Mouse (Mus musculus) kidney, embryonic 15.5 days (tissue): ENCODE results near the gene Slc38a4. TPM values are rescaled to one million over a fixed set of nuclear protein-coding genes. Genes with fewer than 3 reads are reported as not detected.

ENCODE experiments used
- ATAC-seq: fragments of 200-750 bp; cut with Nextera tagmentation; replicated peaks from 2 replicates; pipeline ENCODE4 v1.8.0; 2017; ENCODE audit warnings: moderate TSS enrichment; ENCODE audit not compliant: low FRiP score
- H3K27ac ChIP-seq: fragments of 300-500 bp; sonication (generic); 2 replicates; pipeline ENCODE4 v1.5.1; 2015; ENCODE audit warnings: mild to moderate bottlenecking, inconsistent platforms
- H3K27me3 ChIP-seq: fragments of 300-500 bp; sonication (generic); 2 replicates; pipeline ENCODE4 v1.6.1; 2015; ENCODE audit warnings: inconsistent platforms
- H3K36me3 ChIP-seq: fragments of 300-500 bp; sonication (generic); 2 replicates; pipeline ENCODE4 v1.6.1; 2015; ENCODE audit warnings: inconsistent platforms
- H3K4me1 ChIP-seq: fragments of 300-500 bp; sonication (generic); 2 replicates; pipeline ENCODE4 v1.6.1; 2015; ENCODE audit warnings: inconsistent platforms
- H3K4me2 ChIP-seq: fragments of 300-500 bp; sonication (generic); 2 replicates; pipeline ENCODE4 v1.6.1; 2015; ENCODE audit warnings: moderate library complexity, mild to moderate bottlenecking, inconsistent platforms
- H3K4me3 ChIP-seq: fragments of 300-500 bp; sonication (generic); replicated peaks from 2 replicates; pipeline ENCODE4 v1.5.1; 2015; ENCODE audit warnings: mild to moderate bottlenecking, inconsistent platforms
- H3K9ac ChIP-seq: fragments of 300-500 bp; sonication (generic); 2 replicates; pipeline ENCODE4 v1.6.1; 2015; ENCODE audit warnings: mild to moderate bottlenecking, inconsistent platforms
- H3K9me3 ChIP-seq: fragments of 300-500 bp; sonication (generic); replicated peaks from 2 replicates; pipeline ENCODE4 v1.6.1; 2016; ENCODE audit warnings: inconsistent platforms
- WGBS: fragments of 180-500 bp; shearing (Covaris S2); methylation state at CpG from one replicate; pipeline ENCODE4 v1.1.7; 2015; ENCODE audit warnings: mixed read lengths; 5-methylcytosine and 5-hydroxymethylcytosine counted together
- polyA plus RNA-seq: library from polyadenylated mRNA; unstranded; fragments of >200 nt; fragmentation: Nextera tagmentation; extraction: Ambion mirVana; gene quantifications from 2 replicates; pipeline ENCODE4 v1.2.1, GENCODE M21; 2015

Gene Slc38a4
- polyA plus RNA-seq, 1 experiment from 2014 or later = 76.0 TPM

- no peaks in the 10 kb centered on the region for H3K27me3 ChIP-seq
- peaks cover 8% of the 10 kb centered on the region for H3K4me1 ChIP-seq
- no peak overlapping the region for H3K4me2 ChIP-seq
- 58% methylated on average over 13 of the region's 13 CpGs for WGBS
- H3K36me3 ChIP-seq = no peaks in the 10 kb centered on the region
- no peaks in the 10 kb centered on the region for H3K9me3 ChIP-seq
- no peak for ATAC-seq
- H3K27ac ChIP-seq = no peak overlapping the region
- H3K9ac ChIP-seq = no peak overlapping the region
- H3K4me3 ChIP-seq = no peak overlapping the region
Measured at GRCm38 (mm10) chr15:97072859-97073826, 17.4 kb upstream of the Slc38a4 start.

DNA sequence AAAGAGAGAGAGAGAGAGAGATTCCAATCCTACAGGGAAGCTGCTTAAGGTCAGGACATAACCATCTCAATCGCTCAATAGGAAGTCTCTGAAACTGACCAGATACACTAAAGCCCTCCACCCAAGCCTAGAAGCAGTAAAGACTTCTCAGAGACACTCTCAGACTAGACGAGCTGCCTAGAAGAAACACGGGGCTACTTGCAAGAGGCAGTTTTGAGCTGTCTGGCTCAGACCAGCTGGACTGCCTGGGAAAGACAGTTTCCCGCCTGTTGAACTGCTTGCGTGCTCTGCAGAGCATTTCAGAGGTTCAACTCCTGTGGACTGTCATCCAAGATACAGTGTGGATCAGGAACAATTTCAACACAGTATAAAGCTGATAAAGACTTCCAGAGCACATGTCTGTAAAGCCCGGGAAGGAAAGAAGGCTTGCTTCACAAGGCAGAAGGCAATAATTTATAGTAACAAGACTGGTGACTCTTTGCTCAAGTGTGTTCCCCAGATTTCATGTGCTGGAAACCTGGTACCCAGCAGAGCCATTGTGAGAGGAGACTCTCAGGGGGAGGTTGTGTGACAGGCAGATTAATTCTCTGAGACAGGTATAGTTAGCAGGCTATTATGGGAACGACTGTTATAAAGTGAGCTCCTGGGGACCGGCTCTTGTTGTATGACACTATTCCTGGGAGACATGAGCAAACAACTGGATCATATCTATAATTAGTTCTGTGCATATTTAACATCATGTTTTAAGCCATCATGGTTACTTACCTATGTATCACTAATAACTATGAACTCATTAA is 11.8 kb upstream of the Slc38a4 start:
- Histone ChIP-seq H3K36me3 (no peaks in the 10 kb centered on the region), H3K27ac (0 out of 2 replicates have a peak overlapping the region, but pooled peaks have one; percentile 27), H3K9me3 (no peaks in the 10 kb centered on the region), H3K9ac (no peak overlapping the region), H3K4me1 (peaks cover 6% of the 10 kb centered on the region; the same call in 1 of the 2 replicates), H3K27me3 (no peaks in the 10 kb centered on the region), H3K4me2 (no peak overlapping the region), H3K4me3 (no peak overlapping the region)
- no peak for ATAC-seq
- WGBS = 42% methylated on average over 8 of the region's 8 CpGs

- Histone ChIP-seq H3K9ac (no peak overlapping the region), H3K27ac (no peak overlapping the region), H3K36me3 (no peaks in the 10 kb centered on the region), H3K4me3 (no peak overlapping the region), H3K27me3 (no peaks in the 10 kb centered on the region), H3K4me1 (peaks cover 6% of the 10 kb centered on the region; the same call in 1 of the 2 replicates), H3K4me2 (no peak overlapping the region), H3K9me3 (no peaks in the 10 kb centered on the region)
- 64% methylated on average over 5 of the region's 5 CpGs for WGBS
- ATAC-seq = no peak
Measured at GRCm38 (mm10) chr15:97066937-97067336, 11.2 kb upstream of the Slc38a4 start.

DNA sequence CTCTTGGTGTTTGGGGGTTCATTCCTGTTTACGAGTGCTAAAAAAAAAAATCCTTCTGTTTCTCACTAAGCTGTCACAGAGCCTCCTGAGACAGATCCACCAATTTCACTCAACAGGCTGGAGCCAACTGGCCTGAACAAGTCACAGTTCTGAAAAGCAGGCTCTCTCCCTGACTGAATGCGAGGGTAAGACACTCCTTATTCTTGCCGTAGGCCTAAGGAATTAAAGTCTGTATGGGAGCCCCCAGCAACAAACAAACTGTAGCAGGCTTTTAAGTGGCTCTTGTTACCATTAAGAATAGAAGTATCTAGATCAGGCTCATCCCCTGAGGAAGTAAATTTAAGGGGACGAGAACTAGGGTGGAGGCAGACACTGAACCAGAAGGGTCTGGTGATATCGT is 7.5 kb upstream of the Slc38a4 start:
- WGBS = 92% methylated on average over 5 of the region's 5 CpGs
- no peak for ATAC-seq

GRCm38 (mm10) chr15:97060973-97061372 is 5.2 kb upstream of the Slc38a4 start:
- H3K9ac ChIP-seq = no peak overlapping the region
- H3K9me3 ChIP-seq = no peaks in the 10 kb centered on the region
- no peaks in the 10 kb centered on the region for H3K36me3 ChIP-seq
- no peak overlapping the region for H3K4me3 ChIP-seq
- ATAC-seq = no peak; the same call in 1 of the 2 replicates
- peaks cover 5% of the 10 kb centered on the region for H3K4me1 ChIP-seq
- no peak overlapping the region for H3K27ac ChIP-seq
- H3K4me2 ChIP-seq = no peak overlapping the region
- WGBS = 78% methylated on average over 8 of the region's 8 CpGs
- H3K27me3 ChIP-seq = no peaks in the 10 kb centered on the region

More for the DNA sequence above, 7.5 kb upstream of the Slc38a4 start:
- Histone ChIP-seq H3K4me1 (peaks cover 12% of the 10 kb centered on the region), H3K36me3 (no peaks in the 10 kb centered on the region), H3K9ac (no peak overlapping the region), H3K9me3 (no peaks in the 10 kb centered on the region), H3K4me2 (no peak overlapping the region), H3K27me3 (no peaks in the 10 kb centered on the region), H3K27ac (no peak overlapping the region), H3K4me3 (no peak overlapping the region)

GRCm38 (mm10) chr15:97060571-97060970 is 4.8 kb upstream of the Slc38a4 start:
- Histone ChIP-seq H3K4me3 (no peak overlapping the region), H3K4me1 (peaks cover 5% of the 10 kb centered on the region), H3K9ac (no peak overlapping the region), H3K9me3 (no peaks in the 10 kb centered on the region), H3K36me3 (no peaks in the 10 kb centered on the region), H3K27me3 (no peaks in the 10 kb centered on the region), H3K4me2 (no peak overlapping the region), H3K27ac (no peak overlapping the region)
- ATAC-seq = no peak
- 91% methylated on average over 6 of the region's 6 CpGs for WGBS

GRCm38 (mm10) chr15:97060102-97060501 is 4.3 kb upstream of the Slc38a4 start:
- WGBS = 69% methylated on average over 14 of the region's 14 CpGs

DNA sequence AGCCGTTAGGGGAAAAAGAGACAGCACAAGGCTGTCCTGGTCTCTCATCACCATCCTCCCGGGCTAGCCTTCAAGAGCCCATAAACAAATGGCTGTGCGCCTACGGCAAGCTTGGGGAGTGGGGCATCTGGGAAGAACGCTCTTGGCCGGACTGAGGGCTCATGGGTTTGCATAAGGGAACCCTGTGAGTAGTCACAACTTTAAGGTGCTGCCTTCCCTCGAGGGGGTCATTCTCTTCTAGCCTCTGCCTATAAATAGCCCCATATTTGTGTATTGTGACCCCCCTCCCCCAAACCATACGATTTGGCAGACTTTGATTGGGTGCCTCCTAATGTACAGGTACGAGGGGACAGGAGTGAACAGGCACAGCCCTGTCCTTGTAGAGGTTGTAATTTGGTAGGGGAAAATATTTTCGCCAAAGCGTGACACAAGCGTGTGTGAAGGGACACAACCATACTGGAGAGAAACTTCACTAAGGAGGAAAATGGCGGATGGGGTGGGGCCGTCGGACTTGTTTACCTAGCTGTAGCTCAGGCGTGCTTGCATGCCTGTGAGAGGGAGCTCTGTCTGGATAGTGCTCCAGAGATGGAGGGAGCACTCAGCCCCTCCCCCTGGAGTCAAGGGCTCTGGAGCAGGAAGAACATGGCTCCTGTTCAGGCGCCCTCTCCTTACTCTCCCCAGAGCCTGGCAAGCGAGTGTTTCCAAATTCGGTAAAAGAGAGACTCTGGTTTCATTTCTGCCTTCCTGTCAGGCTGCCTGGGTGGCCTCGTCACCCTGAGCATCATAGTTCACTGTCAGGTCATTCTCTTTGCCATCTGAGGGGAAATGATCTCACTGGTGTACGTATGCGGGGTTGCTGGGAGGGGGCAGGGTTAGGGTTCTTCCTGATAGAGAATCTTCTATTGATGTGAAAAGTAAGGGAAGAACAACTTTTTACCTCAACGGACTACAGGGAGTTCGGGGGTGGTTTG is 3.6 kb upstream of the Slc38a4 start:
- WGBS = 76% methylated on average over 24 of the region's 24 CpGs

More at GRCm38 (mm10) chr15:97060102-97060501, 4.3 kb upstream of the Slc38a4 start:
- H3K4me1 ChIP-seq = peaks cover 5% of the 10 kb centered on the region
- H3K4me3 ChIP-seq = no peak overlapping the region
- no peak overlapping the region for H3K9ac ChIP-seq
- H3K9me3 ChIP-seq = peaks cover 2% of the 10 kb centered on the region; the same call in 1 of the 2 replicates
- no peak for ATAC-seq
- H3K27me3 ChIP-seq = no peaks in the 10 kb centered on the region
- H3K4me2 ChIP-seq = no peak overlapping the region
- H3K27ac ChIP-seq = no peak overlapping the region
- H3K36me3 ChIP-seq = no peaks in the 10 kb centered on the region

DNA sequence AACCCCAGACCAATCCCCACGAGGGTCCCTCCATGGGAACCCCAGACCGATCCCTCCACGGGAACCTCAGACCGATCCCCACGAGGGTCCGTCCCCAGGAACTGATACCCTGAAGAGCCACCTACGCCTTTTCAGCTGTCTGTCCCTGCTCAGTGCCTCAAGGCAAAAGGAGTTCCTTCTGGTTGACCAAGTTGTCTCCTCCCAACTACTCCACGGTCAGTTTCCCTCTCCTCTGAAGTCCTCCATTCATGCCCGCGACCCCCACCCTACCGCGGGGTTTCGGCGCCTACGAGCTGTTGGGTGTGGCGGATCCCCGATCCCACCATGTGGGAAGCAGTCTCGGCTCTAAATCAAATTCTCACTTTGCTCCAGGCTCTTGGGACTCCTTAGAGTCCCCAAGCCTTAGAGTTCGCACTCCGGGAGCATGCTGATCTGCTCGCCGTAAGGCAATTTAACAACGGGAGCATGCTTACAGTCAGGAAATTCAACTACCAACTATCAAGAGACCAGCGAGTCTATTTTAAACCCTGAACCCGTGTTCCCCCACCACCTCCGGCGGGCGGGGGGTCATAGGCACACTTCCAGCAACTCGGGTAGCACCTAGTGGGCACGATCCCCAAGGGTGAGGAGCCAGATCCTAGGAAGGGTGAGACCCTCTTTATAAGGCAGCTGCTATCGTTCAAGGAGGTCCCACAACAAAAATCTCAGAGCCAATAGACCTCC is 828 bp downstream of the Slc38a4 start:
- Histone ChIP-seq H3K4me2 (peak overlapping the region; percentile 83), H3K4me1 (peaks cover 18% of the 10 kb centered on the region), H3K9ac (peak overlapping the region; percentile 60), H3K27ac (peak overlapping the region; percentile 78), H3K27me3 (no peaks in the 10 kb centered on the region), H3K4me3 (peak overlapping the region; percentile 58), H3K36me3 (no peaks in the 10 kb centered on the region), H3K9me3 (peaks cover 14% of the 10 kb centered on the region)
- no peak; the same call in 1 of the 2 replicates for ATAC-seq
- WGBS = 43% methylated on average over 31 of the region's 31 CpGs

More for the DNA sequence above, 3.6 kb upstream of the Slc38a4 start:
- H3K27ac ChIP-seq = no peak overlapping the region
- no peak for ATAC-seq
- H3K4me2 ChIP-seq = no peak overlapping the region
- no peak overlapping the region for H3K9ac ChIP-seq
- H3K27me3 ChIP-seq = no peaks in the 10 kb centered on the region
- H3K9me3 ChIP-seq = peaks cover 10% of the 10 kb centered on the region
- H3K4me1 ChIP-seq = peaks cover 6% of the 10 kb centered on the region
- H3K36me3 ChIP-seq = no peaks in the 10 kb centered on the region
- H3K4me3 ChIP-seq = no peak overlapping the region

- WGBS = 46% methylated on average over 15 of the region's 15 CpGs
- peak overlapping the region; percentile 58 for H3K4me3 ChIP-seq
- H3K27ac ChIP-seq = 0 out of 2 replicates have a peak overlapping the region, but pooled peaks have one; percentile 27
- H3K36me3 ChIP-seq = no peaks in the 10 kb centered on the region
- peak overlapping the region; percentile 60 for H3K9ac ChIP-seq
- peaks cover 14% of the 10 kb centered on the region for H3K9me3 ChIP-seq
- H3K4me2 ChIP-seq = peak overlapping the region; percentile 83
- no peak for ATAC-seq
- peaks cover 19% of the 10 kb centered on the region for H3K4me1 ChIP-seq
- H3K27me3 ChIP-seq = no peaks in the 10 kb centered on the region
Measured at GRCm38 (mm10) chr15:97054131-97054530, 1.6 kb downstream of the Slc38a4 start.
